Mouse (Mus musculus): ENCODE data around the gene Mobp. TPM values are rescaled to one million over a fixed set of nuclear protein-coding genes. Genes with fewer than 3 reads are reported as not detected.
A peak's percentile ranks its signal among the peaks of the same experiment; 100 is the strongest.

The Mobp gene
- polyA plus RNA-seq, 1 experiment = not detected

- no peaks in the 10 kb centered on the region for H3K4me1 ChIP-seq (ENCODE audit: control insufficient read depth, insufficient read depth, low read length)
- TF ChIP-seq POLR2A (IDR thresholded peaks at IDR 0.05; ENCODE audit: borderline replicate concordance, extremely low read depth, low read depth, low read length) = no peak
- TF ChIP-seq CTCF (IDR thresholded peaks at IDR 0.05; ENCODE audit: insufficient read depth, low read length) = no peak
- H3K4me3 ChIP-seq (replicated peaks; ENCODE audit: extremely low read depth, low read depth, low read length) = no peak overlapping the region
- no peak for DNase-seq
- WGBS = 28% methylated on average over 4 of the region's 4 CpGs
These were observed 51.4 kb downstream of the Mobp start for GRCm38 (mm10) chr9:120200873-120201272.

GRCm38 (mm10) chr9:120201743-120202142, 52.2 kb downstream of the Mobp start:
- no peak for DNase-seq
- Histone ChIP-seq H3K4me1 (ENCODE audit: control insufficient read depth, insufficient read depth, low read length) (no peaks in the 10 kb centered on the region), H3K4me3 (replicated peaks; ENCODE audit: extremely low read depth, low read depth, low read length) (no peak overlapping the region)
- WGBS = 68% methylated on average over 7 of the region's 7 CpGs
- TF ChIP-seq POLR2A (IDR thresholded peaks at IDR 0.05; ENCODE audit: borderline replicate concordance, extremely low read depth, low read depth, low read length) (no peak), CTCF (IDR thresholded peaks at IDR 0.05; ENCODE audit: insufficient read depth, low read length) (no peak)

- H3K4me1 ChIP-seq (ENCODE audit: control insufficient read depth, insufficient read depth, low read length) = no peaks in the 10 kb centered on the region
- H3K4me3 ChIP-seq (replicated peaks; ENCODE audit: extremely low read depth, low read depth, low read length) = no peak overlapping the region
- peak; percentile 56 for TF ChIP-seq CTCF (IDR thresholded peaks at IDR 0.05; ENCODE audit: insufficient read depth, low read length)
- TF ChIP-seq POLR2A (IDR thresholded peaks at IDR 0.05; ENCODE audit: borderline replicate concordance, extremely low read depth, low read depth, low read length) = no peak
- 28% methylated on average over 12 of the region's 12 CpGs for WGBS
- no peak for DNase-seq
These were observed 53.2 kb downstream of the Mobp start for GRCm38 (mm10) chr9:120202683-120203082.

GRCm38 (mm10) chr9:120203936-120204335, 54.4 kb downstream of the Mobp start:
- no peak overlapping the region for H3K4me3 ChIP-seq (replicated peaks; ENCODE audit: extremely low read depth, low read depth, low read length)
- DNase-seq = no peak
- no peaks in the 10 kb centered on the region for H3K4me1 ChIP-seq (ENCODE audit: control insufficient read depth, insufficient read depth, low read length)
- WGBS = 59% methylated on average over 10 of the region's 10 CpGs
- TF ChIP-seq POLR2A (IDR thresholded peaks at IDR 0.05; ENCODE audit: borderline replicate concordance, extremely low read depth, low read depth, low read length) = no peak
- no peak for TF ChIP-seq CTCF (IDR thresholded peaks at IDR 0.05; ENCODE audit: insufficient read depth, low read length)

- WGBS = 52% methylated on average over 17 of the region's 17 CpGs
These were observed 57.4 kb downstream of the Mobp start for GRCm38 (mm10) chr9:120206897-120207296.

GRCm38 (mm10) chr9:120210068-120210467, 60.6 kb downstream of the Mobp start:
- Histone ChIP-seq H3K4me1 (ENCODE audit: control insufficient read depth, insufficient read depth, low read length) (no peaks in the 10 kb centered on the region), H3K4me3 (replicated peaks; ENCODE audit: extremely low read depth, low read depth, low read length) (no peak overlapping the region)
- 69% methylated on average over 4 of the region's 4 CpGs for WGBS
- no peak for DNase-seq
- TF ChIP-seq CTCF (IDR thresholded peaks at IDR 0.05; ENCODE audit: insufficient read depth, low read length) = peak; percentile 55
- TF ChIP-seq POLR2A (IDR thresholded peaks at IDR 0.05; ENCODE audit: borderline replicate concordance, extremely low read depth, low read depth, low read length) = no peak

More at GRCm38 (mm10) chr9:120206897-120207296, 57.4 kb downstream of the Mobp start:
- TF ChIP-seq POLR2A (IDR thresholded peaks at IDR 0.05; ENCODE audit: borderline replicate concordance, extremely low read depth, low read depth, low read length) = no peak
- no peak for TF ChIP-seq CTCF (IDR thresholded peaks at IDR 0.05; ENCODE audit: insufficient read depth, low read length)
- Histone ChIP-seq H3K4me1 (ENCODE audit: control insufficient read depth, insufficient read depth, low read length) (no peaks in the 10 kb centered on the region), H3K4me3 (replicated peaks; ENCODE audit: extremely low read depth, low read depth, low read length) (no peak overlapping the region)
- DNase-seq = no peak

- WGBS = 62% methylated on average over 4 of the region's 4 CpGs
- H3K4me1 ChIP-seq (ENCODE audit: control insufficient read depth, insufficient read depth, low read length) = no peaks in the 10 kb centered on the region
- no peak for TF ChIP-seq CTCF (IDR thresholded peaks at IDR 0.05; ENCODE audit: insufficient read depth, low read length)
- TF ChIP-seq POLR2A (IDR thresholded peaks at IDR 0.05; ENCODE audit: borderline replicate concordance, extremely low read depth, low read depth, low read length) = no peak
- DNase-seq = no peak
- H3K4me3 ChIP-seq (replicated peaks; ENCODE audit: extremely low read depth, low read depth, low read length) = no peak overlapping the region
These were observed 61.4 kb downstream of the Mobp start for GRCm38 (mm10) chr9:120210865-120211264.

GRCm38 (mm10) chr9:120212936-120213335, 63.4 kb downstream of the Mobp start:
- H3K4me3 ChIP-seq (replicated peaks; ENCODE audit: extremely low read depth, low read depth, low read length) = no peak overlapping the region
- 74% methylated on average over 6 of the region's 6 CpGs for WGBS
- TF ChIP-seq CTCF (IDR thresholded peaks at IDR 0.05; ENCODE audit: insufficient read depth, low read length) (no peak), POLR2A (IDR thresholded peaks at IDR 0.05; ENCODE audit: borderline replicate concordance, extremely low read depth, low read depth, low read length) (no peak)

GRCm38 (mm10) chr9:120214978-120215495, 65.5 kb downstream of the Mobp start:
- H3K4me1 ChIP-seq (ENCODE audit: control insufficient read depth, insufficient read depth, low read length) = no peaks in the 10 kb centered on the region
- no peak for TF ChIP-seq CTCF (IDR thresholded peaks at IDR 0.05; ENCODE audit: insufficient read depth, low read length)
- TF ChIP-seq POLR2A (IDR thresholded peaks at IDR 0.05; ENCODE audit: borderline replicate concordance, extremely low read depth, low read depth, low read length) = no peak
- no peak for DNase-seq
- 50% methylated on average over 11 of the region's 11 CpGs for WGBS
- no peak overlapping the region for H3K4me3 ChIP-seq (replicated peaks; ENCODE audit: extremely low read depth, low read depth, low read length)

More at GRCm38 (mm10) chr9:120212936-120213335, 63.4 kb downstream of the Mobp start:
- no peaks in the 10 kb centered on the region for H3K4me1 ChIP-seq (ENCODE audit: control insufficient read depth, insufficient read depth, low read length)
- DNase-seq = no peak

- Histone ChIP-seq H3K4me3 (replicated peaks; ENCODE audit: extremely low read depth, low read depth, low read length) (no peak overlapping the region), H3K4me1 (ENCODE audit: control insufficient read depth, insufficient read depth, low read length) (no peaks in the 10 kb centered on the region)
- WGBS = 47% methylated on average over 3 of the region's 3 CpGs
- no peak for DNase-seq
- TF ChIP-seq POLR2A (IDR thresholded peaks at IDR 0.05; ENCODE audit: borderline replicate concordance, extremely low read depth, low read depth, low read length) = no peak
- no peak for TF ChIP-seq CTCF (IDR thresholded peaks at IDR 0.05; ENCODE audit: insufficient read depth, low read length)
These were observed 69.9 kb downstream of the Mobp start for GRCm38 (mm10) chr9:120219411-120219810.

Other genes starting within 250 kb of the Mobp start
- gene Gorasp1, start 212.1 kb upstream of the Mobp start, polyA plus RNA-seq (2012; rRNA removed) = 15.7 and 16.2 TPM in 2 replicates
- gene Ttc21a, start 212.1 kb upstream of the Mobp start, polyA plus RNA-seq (2012; rRNA removed) = 9.5 and 11.4 TPM in 2 replicates
- 53.3 and 110 TPM in 2 replicates for gene Csrnp1, start 165.0 kb upstream of the Mobp start, polyA plus RNA-seq (2012; rRNA removed)
- gene Xirp1, start 126.1 kb upstream of the Mobp start, polyA plus RNA-seq (2012; rRNA removed) = 0.62 and 2.7 TPM in 2 replicates
- gene Cx3cr1, start 79.8 kb upstream of the Mobp start, polyA plus RNA-seq (2012; rRNA removed) = 8.4 and 10.9 TPM in 2 replicates
- gene Ccr8, start 57.6 kb upstream of the Mobp start, polyA plus RNA-seq (2012; rRNA removed) = 1.3 and 1.5 TPM in 2 replicates
- 34.2 and 41.9 TPM in 2 replicates for gene Slc25a38, start 39.3 kb upstream of the Mobp start, polyA plus RNA-seq (2012; rRNA removed)
- gene Rpsa, start 22.0 kb upstream of the Mobp start, polyA plus RNA-seq (2012; rRNA removed) = 1,383 and 1,388 TPM in 2 replicates
- 5.9 and 9.0 TPM in 2 replicates for gene Myrip, start 151.8 kb downstream of the Mobp start, polyA plus RNA-seq (2012; rRNA removed)

Data from lung, adult 2 months (tissue).